Mouse (Mus musculus) liver, embryonic 14.5 days (tissue): ENCODE data around the gene Vamp8. TPM values are rescaled to one million over a fixed set of nuclear protein-coding genes. Genes with fewer than 3 reads are reported as not detected.

ENCODE experiments used
- ATAC-seq: fragments of 200-750 bp; cut with Nextera tagmentation; 2 replicates; pipeline ENCODE4 v1.8.0; 2017; ENCODE audit warnings: moderate number of reproducible peaks, mild to moderate bottlenecking, moderate library complexity; ENCODE audit not compliant: insufficient read depth
- DNase-seq, 3 experiments: peaks; one replicate each; pipeline ENCODE4 v3.0.0-alpha.2; 2012 to 2013; ENCODE audit warnings: low read depth in 3 of 3, low spot score in 3 of 3
- H3K27ac ChIP-seq: fragments of 300-500 bp; sonication (generic); 2 replicates; pipeline ENCODE4 v1.5.1; 2014; ENCODE audit warnings: moderate library complexity, mild to moderate bottlenecking, control low read depth, inconsistent platforms
- H3K27me3 ChIP-seq: fragments of 300-500 bp; sonication (generic); 2 replicates; pipeline ENCODE4 v1.6.1; 2014; ENCODE audit warnings: mild to moderate bottlenecking, low read length, moderate library complexity; ENCODE audit not compliant: control insufficient read depth, insufficient read depth
- H3K36me3 ChIP-seq: fragments of 300-500 bp; sonication (generic); replicated peaks from 2 replicates; pipeline ENCODE4 v1.6.1; 2014; ENCODE audit warnings: low read depth; ENCODE audit not compliant: control insufficient read depth, insufficient read depth
- H3K4me1 ChIP-seq, 2 experiments: fragments of 200-500 bp in 1 of 2; fragments of 300-500 bp in 1 of 2; sonication (generic) in 1 of 2; replicated peaks; 2 replicates each; pipeline ENCODE4 v1.6.1; 2012 to 2014; ENCODE audit warnings: antibody characterized with exemption in 1 of 2, inconsistent platforms in 1 of 2, low read length in 1 of 2; ENCODE audit not compliant: control insufficient read depth in 2 of 2, insufficient read depth in 2 of 2
- H3K4me2 ChIP-seq: fragments of 300-500 bp; sonication (generic); 2 replicates; pipeline ENCODE4 v1.6.1; 2014; ENCODE audit warnings: low read depth, mild to moderate bottlenecking, control low read depth, moderate library complexity
- H3K4me3 ChIP-seq, 2 experiments: fragments of 200-500 bp in 1 of 2; fragments of 300-500 bp in 1 of 2; sonication (generic) in 1 of 2; 2 replicates each; pipeline ENCODE4 v1.5.1; 2012 to 2014; ENCODE audit warnings: low read depth in 2 of 2, low read length in 2 of 2, mild to moderate bottlenecking in 2 of 2, control low read depth in 1 of 2, inconsistent platforms in 1 of 2, moderate library complexity in 1 of 2; ENCODE audit not compliant: insufficient read depth in 1 of 2
- H3K9ac ChIP-seq: fragments of 300-500 bp; sonication (generic); replicated peaks from 2 replicates; pipeline ENCODE4 v1.6.1; 2014; ENCODE audit warnings: mild to moderate bottlenecking, control low read depth, moderate library complexity
- H3K9me3 ChIP-seq: fragments of 300-500 bp; sonication (generic); 2 replicates; pipeline ENCODE4 v1.6.1; 2016; ENCODE audit warnings: low read length, mixed read lengths; ENCODE audit not compliant: control insufficient read depth
- CTCF ChIP-seq: IDR thresholded peaks from 2 replicates; pipeline ENCODE4 v1.5.1; 2016; ENCODE audit warnings: antibody characterized with exemption, low read depth, control low read depth
- EP300 ChIP-seq: IDR thresholded peaks from 2 replicates; pipeline ENCODE4 v1.6.1; 2016; ENCODE audit warnings: antibody characterized with exemption, low read depth
- WGBS: fragments of 180-500 bp; shearing (Covaris S2); extraction: QIAGEN DNeasy Blood & Tissue Kit; methylation state at CpG from one replicate; pipeline ENCODE4 v1.1.7; 2014; ENCODE audit not compliant: insufficient replicate concordance; 5-methylcytosine and 5-hydroxymethylcytosine counted together
- polyA plus RNA-seq, 2 experiments: library from polyadenylated mRNA; depleted of rRNA in 1 of 2; stranded (reverse) in 1 of 2; unstranded in 1 of 2; fragments of >200 nt; fragmentation: Nextera tagmentation in 1 of 2; extraction: Ambion mirVana in 1 of 2; gene quantifications; 2 replicates each; pipeline versions ENCODE4 v1.2.1 to v1.2.3; 2012 to 2014

The Vamp8 gene
- polyA plus RNA-seq, 2 experiments = 188 to 276 TPM

DNA sequence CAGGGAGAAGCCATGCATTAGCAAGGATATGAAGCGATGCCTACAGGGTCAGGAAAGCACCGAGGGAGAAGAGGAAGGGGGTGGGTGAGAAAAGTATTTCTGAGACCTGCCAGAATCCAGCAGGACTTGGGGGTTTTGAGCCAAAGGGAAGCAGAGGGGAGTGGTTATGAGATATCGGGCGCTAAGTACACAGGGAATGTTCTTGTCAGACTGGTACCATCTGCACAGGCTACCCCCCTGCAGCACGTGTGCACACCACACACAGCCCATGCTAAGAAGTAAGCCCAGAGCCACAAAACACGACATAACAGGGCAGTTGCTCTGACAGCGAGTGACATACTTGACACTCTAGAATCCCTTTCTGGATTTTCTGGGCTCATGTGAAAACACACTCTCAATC lies 16.3 kb downstream of the Vamp8 start:
- Histone ChIP-seq H3K9ac (no peak overlapping the region), H3K36me3 (no peaks in the 10 kb centered on the region; the same call in 1 of the 2 replicates), H3K27me3 (no peaks in the 10 kb centered on the region), H3K4me2 (peak overlapping the region; percentile 59; the same call in 1 of the 2 replicates), H3K4me1 (peaks cover 23 to 48% of the 10 kb centered on the region in 2 experiments), H3K4me3 (no peak overlapping the region), H3K27ac (no peak overlapping the region), H3K9me3 (no peaks in the 10 kb centered on the region)
- WGBS = 37% methylated on average over 7 of the region's 7 CpGs
- DNase-seq (no peak), ATAC-seq (peak; percentile 41; the same call in 1 of the 2 replicates)
- TF ChIP-seq EP300 (no peak), CTCF (no peak)

DNA sequence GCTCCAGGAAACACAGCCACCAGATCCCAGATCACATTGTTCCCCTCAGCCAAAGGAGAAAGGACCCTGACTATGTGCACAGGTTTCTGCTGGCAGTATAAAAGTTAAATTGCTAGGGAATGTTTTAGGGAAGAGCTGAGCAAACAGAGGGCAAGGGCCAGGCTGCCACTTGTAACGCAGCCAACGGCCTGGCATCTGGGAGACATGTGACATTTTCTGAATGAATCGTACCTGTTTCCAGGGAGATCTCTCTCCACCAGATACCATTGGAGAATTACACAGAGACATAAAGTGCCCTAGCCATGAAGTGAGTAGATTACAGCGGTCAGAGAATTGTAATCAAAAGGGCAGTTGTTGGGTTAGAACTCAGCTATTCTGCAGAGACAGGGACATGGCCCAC lies 17.3 kb downstream of the Vamp8 start:
- no peak overlapping the region for H3K4me3 ChIP-seq
- H3K4me2 ChIP-seq = no peak overlapping the region
- H3K9ac ChIP-seq = no peak overlapping the region
- H3K27me3 ChIP-seq = no peaks in the 10 kb centered on the region
- no peak for DNase-seq
- WGBS = 87% methylated on average over 4 of the region's 4 CpGs
- no peaks in the 10 kb centered on the region for H3K9me3 ChIP-seq
- H3K4me1 ChIP-seq = peaks cover 14 to 42% of the 10 kb centered on the region in 2 experiments
- H3K36me3 ChIP-seq = peaks cover 9% of the 10 kb centered on the region; the same call in 1 of the 2 replicates
- no peak for ATAC-seq
- no peak for TF ChIP-seq EP300
- TF ChIP-seq CTCF = no peak
- H3K27ac ChIP-seq = no peak overlapping the region

DNA sequence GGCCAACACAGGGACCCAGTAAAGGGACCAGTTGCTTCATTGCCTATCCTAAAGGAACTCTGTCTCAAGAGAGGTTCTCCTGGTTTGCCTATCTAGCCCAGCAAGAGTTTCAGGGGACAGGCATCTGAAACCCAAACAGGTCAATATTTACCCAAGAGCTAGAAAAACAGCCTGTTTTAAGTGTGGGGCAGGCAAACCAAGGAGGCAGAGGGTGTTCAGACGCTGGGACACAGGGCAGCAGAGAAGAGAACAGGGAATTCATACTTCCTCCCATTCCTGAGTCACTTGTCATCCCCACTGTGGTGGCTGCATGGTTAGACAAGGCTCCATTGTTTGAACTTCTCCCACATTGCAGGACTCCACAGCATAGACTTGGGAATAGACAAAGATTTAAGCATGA lies 18.9 kb downstream of the Vamp8 start:
- ATAC-seq (no peak), DNase-seq (no peak)
- Histone ChIP-seq H3K4me1 (peaks cover 14 to 40% of the 10 kb centered on the region in 2 experiments), H3K4me2 (no peak overlapping the region), H3K36me3 (peaks cover 9% of the 10 kb centered on the region; the same call in 1 of the 2 replicates), H3K27ac (no peak overlapping the region), H3K4me3 (no peak overlapping the region), H3K9ac (no peak overlapping the region), H3K27me3 (no peaks in the 10 kb centered on the region), H3K9me3 (no peaks in the 10 kb centered on the region)
- WGBS = 54% methylated on average over 1 of the region's 1 CpGs
- TF ChIP-seq CTCF = no peak
- TF ChIP-seq EP300 = no peak

DNA sequence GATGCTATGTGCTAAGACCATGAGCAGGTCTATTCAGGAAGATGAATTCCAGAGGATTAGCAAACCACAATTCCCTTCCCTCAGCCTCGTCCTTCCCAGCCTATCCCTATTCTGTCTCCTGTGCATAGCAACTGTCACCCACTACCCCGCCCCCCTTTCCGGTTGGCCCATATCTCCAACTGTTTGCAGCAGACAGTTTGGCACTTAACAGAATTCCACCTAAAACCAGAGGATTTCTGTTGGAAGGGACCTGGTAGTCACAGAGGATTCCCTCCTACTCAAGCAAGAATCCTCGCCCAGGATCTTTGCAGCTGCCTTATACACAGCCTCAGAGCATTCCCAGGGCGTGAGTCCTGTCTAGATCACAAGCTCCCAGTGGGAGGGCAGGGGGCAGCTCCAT lies 19.4 kb downstream of the Vamp8 start:
- no peak for ATAC-seq
- H3K4me2 ChIP-seq = no peak overlapping the region
- 62% methylated on average over 5 of the region's 5 CpGs for WGBS
- H3K4me1 ChIP-seq = peaks cover 14 to 40% of the 10 kb centered on the region in 2 experiments
- H3K9me3 ChIP-seq = no peaks in the 10 kb centered on the region
- H3K27me3 ChIP-seq = no peaks in the 10 kb centered on the region
- no peak overlapping the region for H3K9ac ChIP-seq
- no peak for DNase-seq
- H3K36me3 ChIP-seq = peaks cover 9% of the 10 kb centered on the region; the same call in 1 of the 2 replicates
- TF ChIP-seq CTCF = no peak
- no peak for TF ChIP-seq EP300
- H3K4me3 ChIP-seq = no peak overlapping the region
- H3K27ac ChIP-seq = no peak overlapping the region

DNA sequence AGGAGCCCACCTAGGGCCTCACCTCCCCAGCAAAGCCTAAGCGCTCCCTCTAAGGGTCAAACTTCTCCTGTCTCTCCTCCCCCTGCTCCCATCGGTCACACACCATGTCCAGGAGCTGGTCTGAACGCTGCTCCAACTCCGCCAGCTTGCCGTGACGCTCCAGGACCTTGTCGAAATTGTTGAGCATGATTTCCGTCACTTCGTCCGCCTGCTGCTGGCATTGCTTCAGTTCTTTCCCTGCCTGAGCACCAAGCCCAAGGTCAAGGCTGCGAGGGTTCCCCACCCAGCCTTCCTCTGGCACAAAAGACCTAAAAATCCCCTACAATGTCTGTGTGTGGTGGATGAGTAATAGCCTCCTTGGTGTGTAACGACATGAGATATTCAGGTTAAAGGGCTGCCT lies 20.4 kb downstream of the Vamp8 start:
- Histone ChIP-seq H3K4me1 (peaks cover 12 to 38% of the 10 kb centered on the region in 2 experiments), H3K27ac (no peak overlapping the region), H3K9me3 (no peaks in the 10 kb centered on the region), H3K9ac (no peak overlapping the region), H3K4me3 (no peak overlapping the region), H3K4me2 (no peak overlapping the region), H3K27me3 (no peaks in the 10 kb centered on the region), H3K36me3 (peaks cover 9% of the 10 kb centered on the region; the same call in 1 of the 2 replicates)
- no peak for TF ChIP-seq EP300
- no peak for TF ChIP-seq CTCF
- ATAC-seq (no peak), DNase-seq (no peak)
- 79% methylated on average over 12 of the region's 12 CpGs for WGBS
